Mouse (Mus musculus) cerebellum, adult 18-20 months (tissue): ENCODE measurements at regions not wholly inside any gene's neighbourhood (a gene's known extent, or its start where the extent isn't known, plus 50 kb on each side); places are given as distances from the start of the nearest gene placed in this dataset.

Source experiments
- DNase-seq, 2 experiments: peaks; one replicate each; pipeline ENCODE4 v3.0.0; 2021

- no peak for DNase-seq
Observed at GRCm38 (mm10) chr3:102386091-102386490, 83.6 kb upstream of the Ngf start.

GRCm38 (mm10) chr3:102384596-102384995, 85.1 kb upstream of the Ngf start:
- DNase-seq, result no peak

- DNase-seq, result no peak
Observed at GRCm38 (mm10) chr3:102383671-102384070, 86.0 kb upstream of the Ngf start.

GRCm38 (mm10) chr3:102381683-102382082, 88.0 kb upstream of the Ngf start:
- DNase-seq, result no peak

- no peak for DNase-seq
Observed at GRCm38 (mm10) chr3:102374381-102375060, 95.2 kb upstream of the Ngf start.

- no peak for DNase-seq
Observed at GRCm38 (mm10) chr3:102372205-102372899, 97.4 kb upstream of the Ngf start.

GRCm38 (mm10) chr3:102366188-102366587, 103.5 kb upstream of the Ngf start:
- DNase-seq, result no peak

GRCm38 (mm10) chr3:102364326-102364935, 105.3 kb upstream of the Ngf start:
- DNase-seq, result no peak

GRCm38 (mm10) chr3:102360732-102361280, 108.9 kb upstream of the Ngf start:
- no peak for DNase-seq

GRCm38 (mm10) chr3:102358801-102359200, 110.9 kb upstream of the Ngf start:
- DNase-seq, result no peak

GRCm38 (mm10) chr3:102357062-102357610, 112.6 kb upstream of the Ngf start:
- DNase-seq, result no peak

GRCm38 (mm10) chr3:102355352-102355751, 114.4 kb upstream of the Ngf start:
- DNase-seq, result no peak

- no peak for DNase-seq
Observed at GRCm38 (mm10) chr3:102354771-102355170, 114.9 kb upstream of the Ngf start.

GRCm38 (mm10) chr3:102353277-102353900, 116.3 kb upstream of the Ngf start:
- no peak for DNase-seq

- DNase-seq, result no peak
Observed at GRCm38 (mm10) chr3:102346077-102346476, 123.6 kb upstream of the Ngf start.

GRCm38 (mm10) chr3:102345291-102345690, 124.4 kb upstream of the Ngf start:
- DNase-seq, result no peak

GRCm38 (mm10) chr3:102340731-102341130, 129.0 kb upstream of the Ngf start:
- DNase-seq, result no peak

- no peak for DNase-seq
Observed at GRCm38 (mm10) chr3:102337881-102338280, 131.8 kb upstream of the Ngf start.

GRCm38 (mm10) chr3:102336184-102336583, 131.7 kb upstream of the Vangl1 start:
- no peak for DNase-seq

- peak; percentile 7 to 11 for DNase-seq
Observed at GRCm38 (mm10) chr3:102335146-102335545, 130.7 kb upstream of the Vangl1 start.

- DNase-seq, result no peak
Observed at GRCm38 (mm10) chr3:102332221-102332620, 127.7 kb upstream of the Vangl1 start.

- no peak for DNase-seq
Observed at GRCm38 (mm10) chr3:102319331-102319730, 114.8 kb upstream of the Vangl1 start.

- no peak for DNase-seq
Observed at GRCm38 (mm10) chr3:102316151-102316550, 111.7 kb upstream of the Vangl1 start.
